Mouse (Mus musculus) ES-E14 (cell line): Measurements from ENCODE around the gene Tomm7.

Experiments
- HCFC1 ChIP-seq: IDR thresholded peaks from 2 replicates; pipeline ENCODE4 v1.6.1; 2012; ENCODE audit warnings: low read length, inconsistent platforms, borderline replicate concordance; ENCODE audit not compliant: insufficient read depth
- ZC3H11A ChIP-seq: IDR thresholded peaks from 2 replicates; pipeline ENCODE4 v1.6.1; 2012; ENCODE audit warnings: low read depth, mild to moderate bottlenecking, inconsistent platforms, low read length, borderline replicate concordance

DNA sequence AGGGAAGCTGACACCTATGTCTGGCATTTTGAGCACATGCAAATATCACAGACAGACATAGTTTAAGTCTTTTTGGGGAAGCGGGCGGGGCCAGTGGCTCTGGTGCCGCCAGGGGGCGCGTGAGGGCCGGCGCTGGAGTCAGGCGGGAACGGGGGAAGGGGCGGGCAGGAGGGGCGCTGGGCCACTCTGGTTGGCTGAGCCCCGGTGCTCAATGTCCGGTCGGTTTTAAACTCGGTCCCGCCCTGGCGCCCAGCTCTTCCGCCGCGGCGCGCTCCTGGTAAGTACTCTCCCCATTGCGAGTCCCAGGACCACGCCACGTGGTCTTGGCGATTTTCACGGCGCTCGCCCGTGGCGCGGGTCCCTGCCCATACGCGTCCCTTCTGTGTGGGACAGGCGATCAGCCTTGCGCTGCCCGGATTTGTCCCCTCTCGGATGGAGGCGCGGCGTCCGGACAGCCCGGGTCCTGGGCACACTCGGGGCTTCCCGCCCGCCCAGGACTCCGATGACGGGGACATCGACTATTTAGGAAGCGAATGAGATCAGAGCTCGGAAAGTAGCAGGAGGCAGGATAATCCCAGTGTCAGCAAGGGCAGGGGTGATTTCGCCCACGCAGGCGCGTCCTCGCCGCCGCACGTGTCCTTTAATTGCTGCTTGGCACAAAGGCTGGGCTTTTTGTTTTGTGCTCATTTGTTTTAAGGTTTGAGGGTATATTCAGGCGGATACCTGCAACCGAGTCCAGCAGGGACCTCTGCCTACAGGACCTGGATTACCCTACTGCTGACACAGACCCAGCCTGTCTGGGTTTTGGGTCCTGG, 6.6 kb upstream of the Tomm7 start:
- TF ChIP-seq ZC3H11A (no peak), HCFC1 (peak; percentile 27; the same call in 1 of the 2 replicates)
